Mouse (Mus musculus): Measurements from ENCODE around the gene Satb2. TPM values are rescaled to one million over a fixed set of nuclear protein-coding genes. Genes with fewer than 3 reads are reported as not detected.

The Satb2 gene
- polyA plus RNA-seq, 1 experiment: 1.00 TPM

DNA sequence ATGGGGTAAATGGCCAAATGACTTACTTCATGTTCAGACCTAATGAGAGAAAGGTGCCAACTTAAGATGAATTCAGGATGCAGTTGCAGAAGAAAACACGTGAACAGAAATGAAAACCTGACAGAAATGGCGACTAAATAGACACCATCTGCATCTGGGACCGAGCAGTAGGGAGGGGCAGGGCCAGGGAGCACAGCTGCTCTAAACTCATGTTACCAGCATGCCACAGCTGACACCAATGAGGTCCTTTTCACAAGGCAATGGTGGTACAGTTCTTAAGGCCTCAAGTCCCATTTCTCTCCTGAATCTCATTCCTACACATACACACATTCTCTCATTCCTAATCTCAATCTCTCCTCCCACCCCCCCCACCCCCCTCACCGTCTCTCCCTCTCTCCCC is 115.7 kb downstream of the Satb2 start:
- Histone ChIP-seq H3K4me3 (replicated peaks; ENCODE audit: control insufficient read depth, low read depth, low read length) (no peak overlapping the region), H3K27ac (ENCODE audit: control insufficient read depth, insufficient read depth, low read depth, low read length, poor library complexity) (no peak overlapping the region), H3K4me1 (ENCODE audit: control insufficient read depth, insufficient read depth, low read length) (no peaks in the 10 kb centered on the region)
- WGBS: 78% methylated on average over 4 of the region's 4 CpGs
- no peak for TF ChIP-seq POLR2A (IDR thresholded peaks at IDR 0.05; ENCODE audit: borderline replicate concordance, control insufficient read depth, low read depth, low read length)
- no peak for TF ChIP-seq CTCF (IDR thresholded peaks at IDR 0.05; ENCODE audit: control insufficient read depth, insufficient read depth, low read length)

DNA sequence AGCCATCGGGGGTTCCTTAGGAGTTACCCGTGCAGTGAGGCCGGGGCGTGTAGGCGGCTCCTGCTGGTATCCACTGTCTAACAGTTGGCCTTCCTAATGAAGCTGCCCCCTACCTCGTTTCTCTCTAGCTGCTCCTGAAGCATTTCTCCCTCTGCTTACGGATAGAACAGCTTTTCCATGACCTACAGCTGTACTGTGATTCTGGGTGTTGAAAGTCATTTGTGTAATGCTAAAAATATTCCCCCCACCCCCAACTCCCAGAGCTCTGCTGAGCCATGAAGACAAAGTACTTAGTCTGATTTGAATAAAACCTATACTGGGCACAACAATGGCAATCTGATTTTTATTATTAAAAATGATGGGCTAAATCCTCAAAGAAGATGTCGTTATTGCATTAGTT is 121.2 kb downstream of the Satb2 start:
- no peak overlapping the region for H3K27ac ChIP-seq (ENCODE audit: control insufficient read depth, insufficient read depth, low read depth, low read length, poor library complexity)
- no peaks in the 10 kb centered on the region for H3K4me1 ChIP-seq (ENCODE audit: control insufficient read depth, insufficient read depth, low read length)
- WGBS: 82% methylated on average over 8 of the region's 8 CpGs
- TF ChIP-seq CTCF (IDR thresholded peaks at IDR 0.05; ENCODE audit: control insufficient read depth, insufficient read depth, low read length): no peak
- TF ChIP-seq POLR2A (IDR thresholded peaks at IDR 0.05; ENCODE audit: borderline replicate concordance, control insufficient read depth, low read depth, low read length): no peak
- no peak overlapping the region for H3K4me3 ChIP-seq (replicated peaks; ENCODE audit: control insufficient read depth, low read depth, low read length)

DNA sequence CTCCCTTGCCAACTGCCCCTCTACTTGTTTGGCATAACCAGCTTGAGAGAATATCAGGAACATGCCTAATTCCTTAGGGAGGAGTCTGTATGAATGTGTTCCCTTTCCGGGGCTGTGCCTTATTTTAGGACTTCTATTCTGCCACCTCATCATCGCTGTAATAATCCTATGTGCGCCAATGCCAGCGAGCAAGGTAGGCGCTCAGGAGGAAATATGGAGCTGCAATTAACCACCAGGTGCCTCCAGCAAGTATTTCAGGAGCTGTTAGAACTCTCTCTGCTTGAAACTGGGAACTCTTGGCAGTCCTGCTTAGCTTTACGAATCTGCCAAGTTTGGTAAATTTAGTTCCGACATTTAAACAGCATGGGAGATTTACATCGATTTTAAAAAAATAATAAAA is 128.0 kb downstream of the Satb2 start:
- H3K27ac ChIP-seq (ENCODE audit: control insufficient read depth, insufficient read depth, low read depth, low read length, poor library complexity): no peak overlapping the region
- 0 out of 2 replicates have a peak, but pooled peaks cover 2% of the 10 kb centered on the region for H3K4me1 ChIP-seq (ENCODE audit: control insufficient read depth, insufficient read depth, low read length)
- 90% methylated on average over 8 of the region's 8 CpGs for WGBS
- no peak overlapping the region for H3K4me3 ChIP-seq (replicated peaks; ENCODE audit: control insufficient read depth, low read depth, low read length)
- no peak for TF ChIP-seq CTCF (IDR thresholded peaks at IDR 0.05; ENCODE audit: control insufficient read depth, insufficient read depth, low read length)
- no peak for TF ChIP-seq POLR2A (IDR thresholded peaks at IDR 0.05; ENCODE audit: borderline replicate concordance, control insufficient read depth, low read depth, low read length)

DNA sequence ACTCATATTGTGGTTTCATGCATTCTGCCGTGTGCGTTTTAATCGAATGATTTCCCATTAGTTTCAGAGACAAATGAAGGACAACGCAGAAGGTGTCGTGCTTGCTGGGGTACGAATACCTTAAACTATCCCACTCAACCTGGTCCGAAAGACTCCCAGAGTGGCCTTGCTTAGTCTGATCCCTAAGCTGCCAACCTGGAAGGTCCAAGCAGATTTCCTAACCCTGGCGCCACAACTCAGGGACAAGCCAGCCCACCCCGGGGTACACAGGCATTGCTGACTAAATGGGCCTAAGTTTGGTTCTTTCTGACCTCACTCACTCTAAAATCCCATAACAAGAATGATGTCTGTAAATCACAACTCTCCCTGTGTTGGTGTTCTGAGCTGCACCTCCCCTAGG is 132.1 kb downstream of the Satb2 start:
- 83% methylated on average over 9 of the region's 9 CpGs for WGBS
- H3K4me1 ChIP-seq (ENCODE audit: control insufficient read depth, insufficient read depth, low read length): 0 out of 2 replicates have a peak, but pooled peaks cover 2% of the 10 kb centered on the region
- no peak overlapping the region for H3K27ac ChIP-seq (ENCODE audit: control insufficient read depth, insufficient read depth, low read depth, low read length, poor library complexity)
- no peak overlapping the region for H3K4me3 ChIP-seq (replicated peaks; ENCODE audit: control insufficient read depth, low read depth, low read length)
- TF ChIP-seq POLR2A (IDR thresholded peaks at IDR 0.05; ENCODE audit: borderline replicate concordance, control insufficient read depth, low read depth, low read length) (no peak), CTCF (IDR thresholded peaks at IDR 0.05; ENCODE audit: control insufficient read depth, insufficient read depth, low read length) (no peak)

DNA sequence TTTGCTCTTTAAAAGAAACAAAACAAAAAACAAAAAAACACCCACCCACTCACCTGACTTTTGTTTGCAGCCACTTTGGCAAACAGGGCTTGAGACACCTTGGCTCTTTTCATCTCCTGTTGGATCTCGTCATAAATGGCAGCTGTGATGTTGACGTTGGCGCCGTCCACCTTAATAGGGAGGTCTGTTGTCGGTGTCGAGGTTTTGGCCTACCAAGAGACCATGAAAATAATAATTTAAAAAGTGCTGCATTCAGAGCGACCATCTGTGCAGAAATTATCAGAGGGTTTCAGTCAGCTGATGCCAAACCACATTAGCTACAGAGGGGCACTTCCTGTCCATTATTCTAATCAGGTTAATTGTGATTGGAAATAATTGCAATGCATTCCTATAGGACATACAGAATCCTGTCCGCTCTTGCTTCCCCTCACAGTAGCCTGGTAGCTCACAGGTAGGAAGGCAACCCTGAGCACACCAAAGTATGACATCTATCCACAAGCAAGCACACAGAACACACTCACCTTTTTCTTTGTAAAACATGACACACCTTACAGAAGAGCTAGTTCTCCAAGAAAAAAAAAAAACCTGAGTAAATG is 132.8 kb downstream of the Satb2 start:
- H3K27ac ChIP-seq (ENCODE audit: control insufficient read depth, insufficient read depth, low read depth, low read length, poor library complexity): no peak overlapping the region
- H3K4me1 ChIP-seq (ENCODE audit: control insufficient read depth, insufficient read depth, low read length): 0 out of 2 replicates have a peak, but pooled peaks cover 2% of the 10 kb centered on the region
- WGBS: 81% methylated on average over 8 of the region's 8 CpGs
- no peak overlapping the region for H3K4me3 ChIP-seq (replicated peaks; ENCODE audit: control insufficient read depth, low read depth, low read length)
- TF ChIP-seq CTCF (IDR thresholded peaks at IDR 0.05; ENCODE audit: control insufficient read depth, insufficient read depth, low read length) (no peak), POLR2A (IDR thresholded peaks at IDR 0.05; ENCODE audit: borderline replicate concordance, control insufficient read depth, low read depth, low read length) (no peak)

DNA sequence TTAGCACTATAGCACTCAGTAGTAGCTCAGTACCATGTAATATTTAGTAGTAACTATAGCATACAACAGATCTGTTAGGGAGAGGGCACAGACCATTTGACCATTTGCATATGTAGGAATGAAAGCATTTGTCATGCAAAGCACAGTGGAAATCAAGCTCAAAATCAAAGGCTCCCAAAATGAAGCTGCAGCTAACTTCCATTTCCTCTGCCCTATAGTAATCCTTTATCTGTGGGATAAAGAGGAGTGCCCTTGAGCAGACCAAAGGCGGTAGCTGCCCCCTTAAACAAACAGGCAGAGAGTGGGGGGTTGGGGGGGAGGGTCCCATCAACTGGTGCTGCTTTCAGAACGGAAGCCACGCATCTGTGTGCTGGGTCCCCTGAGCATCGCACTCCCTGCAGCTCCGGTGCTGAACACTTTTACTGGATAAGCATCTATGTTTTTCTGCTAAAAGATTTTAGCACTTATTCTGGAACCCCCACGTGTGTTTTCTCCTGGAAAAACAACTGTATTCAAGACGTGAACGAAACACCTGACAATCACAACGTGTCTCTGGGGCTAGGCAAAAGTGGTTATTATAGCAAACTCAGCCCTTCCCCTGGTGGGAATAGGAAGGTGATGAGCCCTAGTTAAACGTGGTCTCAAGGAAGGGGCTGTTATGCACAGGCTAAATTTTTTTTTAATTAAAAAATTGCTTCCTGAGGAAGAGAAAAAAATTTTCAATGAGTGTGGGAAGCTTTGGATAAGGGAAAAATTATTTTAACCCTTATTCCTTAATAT is 133.7 kb downstream of the Satb2 start:
- H3K27ac ChIP-seq (ENCODE audit: control insufficient read depth, insufficient read depth, low read depth, low read length, poor library complexity): no peak overlapping the region
- no peak for TF ChIP-seq CTCF (IDR thresholded peaks at IDR 0.05; ENCODE audit: control insufficient read depth, insufficient read depth, low read length)
- no peak for TF ChIP-seq POLR2A (IDR thresholded peaks at IDR 0.05; ENCODE audit: borderline replicate concordance, control insufficient read depth, low read depth, low read length)
- WGBS: 53% methylated on average over 10 of the region's 10 CpGs
- H3K4me3 ChIP-seq (replicated peaks; ENCODE audit: control insufficient read depth, low read depth, low read length): no peak overlapping the region
- 0 out of 2 replicates have a peak, but pooled peaks cover 2% of the 10 kb centered on the region for H3K4me1 ChIP-seq (ENCODE audit: control insufficient read depth, insufficient read depth, low read length)

DNA sequence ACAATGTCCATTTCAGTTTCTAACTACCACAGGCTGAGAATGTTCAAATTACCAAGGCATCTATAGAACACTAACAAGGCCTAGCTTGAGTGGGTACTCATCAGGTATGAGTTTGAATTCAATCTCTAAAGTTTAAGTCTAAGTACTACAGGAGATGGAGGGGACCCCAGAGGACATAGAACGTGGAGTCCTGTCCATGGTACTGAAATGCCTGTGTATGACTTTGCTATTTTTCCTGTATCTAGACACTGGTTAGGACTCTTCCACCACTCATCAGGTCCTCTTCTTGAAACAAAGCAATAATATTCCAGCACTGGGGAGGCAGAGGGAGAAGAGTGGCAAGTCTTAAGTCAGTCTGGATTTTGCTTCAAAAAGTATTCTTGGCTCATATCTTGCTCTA is 139.5 kb downstream of the Satb2 start:
- TF ChIP-seq POLR2A (IDR thresholded peaks at IDR 0.05; ENCODE audit: borderline replicate concordance, control insufficient read depth, low read depth, low read length) (no peak), CTCF (IDR thresholded peaks at IDR 0.05; ENCODE audit: control insufficient read depth, insufficient read depth, low read length) (no peak)
- H3K4me3 ChIP-seq (replicated peaks; ENCODE audit: control insufficient read depth, low read depth, low read length): no peak overlapping the region
- no peaks in the 10 kb centered on the region; the same call in 1 of the 2 replicates for H3K4me1 ChIP-seq (ENCODE audit: control insufficient read depth, insufficient read depth, low read length)
- H3K27ac ChIP-seq (ENCODE audit: control insufficient read depth, insufficient read depth, low read depth, low read length, poor library complexity): no peak overlapping the region
- 36% methylated on average over 1 of the region's 1 CpGs for WGBS

DNA sequence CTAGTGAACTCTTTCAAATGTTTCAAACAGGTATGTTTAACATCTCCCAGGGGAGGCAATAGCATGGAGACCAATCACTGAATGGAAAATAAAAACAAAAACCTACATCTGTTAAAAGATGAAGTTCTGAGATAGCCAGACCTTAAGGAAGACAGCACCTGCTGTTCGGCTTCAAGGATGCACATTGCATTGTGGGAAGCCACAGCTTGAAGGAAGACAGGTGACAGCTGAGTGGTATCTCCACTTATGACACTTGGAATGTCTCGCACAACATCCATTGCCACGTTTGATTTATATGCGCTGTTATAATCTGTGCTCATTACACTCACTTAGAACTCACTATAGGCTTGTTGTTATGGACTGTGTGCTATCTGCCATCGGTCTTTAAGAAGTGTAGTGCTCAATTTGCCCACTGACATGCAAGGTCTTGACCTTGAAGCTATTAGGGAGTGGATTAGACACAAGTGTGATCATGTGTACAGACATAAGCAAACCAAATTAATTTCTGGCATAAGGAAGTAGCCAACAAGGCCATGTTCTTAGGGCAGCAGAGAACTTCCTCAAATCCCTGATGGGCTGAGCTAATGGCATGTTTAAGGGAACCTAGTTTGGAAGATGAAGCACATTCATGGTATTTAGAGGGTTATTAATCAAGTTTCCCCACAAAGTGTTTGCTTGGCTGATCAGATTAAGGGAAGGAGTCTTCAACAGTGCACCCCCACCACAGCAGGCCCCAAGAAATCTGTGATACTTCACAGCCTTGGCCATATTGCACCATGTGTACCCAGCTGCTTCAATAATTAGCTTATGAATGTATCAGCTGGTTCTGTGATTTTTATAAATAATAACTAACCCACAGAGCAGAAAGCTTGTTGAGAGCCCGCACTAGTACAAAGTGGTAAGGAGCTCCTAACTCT is 144.2 kb downstream of the Satb2 start:
- TF ChIP-seq CTCF (IDR thresholded peaks at IDR 0.05; ENCODE audit: control insufficient read depth, insufficient read depth, low read length) (no peak), POLR2A (IDR thresholded peaks at IDR 0.05; ENCODE audit: borderline replicate concordance, control insufficient read depth, low read depth, low read length) (no peak)
- 76% methylated on average over 6 of the region's 6 CpGs for WGBS

More for the DNA sequence above, 144.2 kb downstream of the Satb2 start:
- Histone ChIP-seq H3K4me3 (replicated peaks; ENCODE audit: control insufficient read depth, low read depth, low read length) (no peak overlapping the region), H3K27ac (ENCODE audit: control insufficient read depth, insufficient read depth, low read depth, low read length, poor library complexity) (no peak overlapping the region), H3K4me1 (ENCODE audit: control insufficient read depth, insufficient read depth, low read length) (no peaks in the 10 kb centered on the region; the same call in 1 of the 2 replicates)
